Mouse (Mus musculus): ENCODE data around the gene Colca2. TPM values are rescaled to one million over a fixed set of nuclear protein-coding genes. Genes with fewer than 3 reads are reported as not detected.

The Colca2 gene
- polyA plus RNA-seq, 1 experiment from 2014 or later, result 1.5 TPM

GRCm38 (mm10) chr9:51305146-51305545, 26.8 kb upstream of the Colca2 start:
- Histone ChIP-seq H3K36me3 (no peaks in the 10 kb centered on the region), H3K27ac (replicated peaks) (no peak overlapping the region), H3K4me3 (no peak overlapping the region), H3K27me3 (no peaks in the 10 kb centered on the region), H3K4me1 (no peaks in the 10 kb centered on the region), H3K9me3 (no peaks in the 10 kb centered on the region), H3K9ac (replicated peaks) (no peak overlapping the region), H3K4me2 (replicated peaks) (no peak overlapping the region)
- WGBS, result 78% methylated on average over 3 of the region's 3 CpGs
- no peak for ATAC-seq (ENCODE audit: low FRiP score, low read depth)

DNA sequence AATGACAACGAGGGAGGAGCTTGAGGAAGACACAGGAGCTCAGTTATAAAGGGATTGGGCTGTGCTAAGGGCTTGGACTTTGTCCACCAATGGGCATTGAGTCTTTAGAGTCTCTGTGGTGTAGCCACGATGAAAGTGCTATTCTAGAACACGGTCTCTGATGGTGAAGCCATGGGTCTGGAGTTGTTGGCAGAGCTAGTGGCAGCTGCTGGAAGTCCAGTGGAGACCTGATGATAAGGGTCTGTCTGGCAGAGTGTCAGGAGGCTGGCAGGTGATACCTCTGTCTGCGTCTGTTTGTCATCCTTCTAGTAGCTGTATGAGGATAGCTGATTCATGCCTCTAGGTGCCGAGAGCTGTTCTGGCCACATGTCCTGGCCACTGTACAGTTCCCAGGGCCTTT, 25.6 kb upstream of the Colca2 start:
- Histone ChIP-seq H3K9me3 (no peaks in the 10 kb centered on the region), H3K36me3 (no peaks in the 10 kb centered on the region), H3K9ac (replicated peaks) (no peak overlapping the region), H3K4me1 (no peaks in the 10 kb centered on the region), H3K27me3 (no peaks in the 10 kb centered on the region), H3K27ac (replicated peaks) (no peak overlapping the region), H3K4me2 (replicated peaks) (no peak overlapping the region), H3K4me3 (no peak overlapping the region)
- ATAC-seq (ENCODE audit: low FRiP score, low read depth), result no peak
- WGBS, result 81% methylated on average over 5 of the region's 5 CpGs

GRCm38 (mm10) chr9:51293541-51293940, 15.2 kb upstream of the Colca2 start:
- WGBS, result 77% methylated on average over 8 of the region's 8 CpGs
- H3K4me1 ChIP-seq, result no peaks in the 10 kb centered on the region
- no peaks in the 10 kb centered on the region for H3K36me3 ChIP-seq
- no peak overlapping the region for H3K9ac ChIP-seq (replicated peaks)
- H3K9me3 ChIP-seq, result no peaks in the 10 kb centered on the region
- H3K4me3 ChIP-seq, result no peak overlapping the region
- H3K27ac ChIP-seq (replicated peaks), result no peak overlapping the region
- H3K27me3 ChIP-seq, result no peaks in the 10 kb centered on the region
- H3K4me2 ChIP-seq (replicated peaks), result no peak overlapping the region
- no peak for ATAC-seq (ENCODE audit: low FRiP score, low read depth)

DNA sequence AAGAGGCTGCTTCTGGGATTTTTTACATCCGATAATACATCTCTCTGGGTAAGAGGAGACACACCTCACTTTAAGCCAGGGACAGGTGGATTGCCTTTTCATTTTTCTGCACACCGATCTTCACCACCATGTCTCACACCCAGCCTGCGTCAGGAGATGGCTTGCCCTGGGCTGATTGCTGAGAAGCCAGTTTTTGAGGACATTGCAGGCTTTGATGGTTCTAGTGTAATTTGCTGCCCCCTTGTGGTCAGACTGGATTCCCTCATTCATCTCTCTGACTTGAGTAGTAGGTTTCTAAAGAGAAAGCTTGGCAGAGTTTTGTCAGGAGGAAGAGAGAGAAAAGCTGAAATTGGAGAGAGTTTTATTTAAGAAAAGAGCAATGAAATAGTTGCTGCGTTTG, 14.3 kb upstream of the Colca2 start:
- 37% methylated on average over 4 of the region's 4 CpGs for WGBS
- H3K27ac ChIP-seq (replicated peaks), result no peak overlapping the region
- H3K4me2 ChIP-seq (replicated peaks), result no peak overlapping the region
- H3K9me3 ChIP-seq, result no peaks in the 10 kb centered on the region
- H3K4me3 ChIP-seq, result no peak overlapping the region
- peak; percentile 19; the same call in 1 of the 2 replicates for ATAC-seq (ENCODE audit: low FRiP score, low read depth)
- no peaks in the 10 kb centered on the region for H3K36me3 ChIP-seq
- no peaks in the 10 kb centered on the region for H3K27me3 ChIP-seq
- no peak overlapping the region for H3K9ac ChIP-seq (replicated peaks)
- H3K4me1 ChIP-seq, result no peaks in the 10 kb centered on the region

GRCm38 (mm10) chr9:51290980-51291379, 12.6 kb upstream of the Colca2 start:
- Histone ChIP-seq H3K4me3 (no peak overlapping the region), H3K4me1 (no peaks in the 10 kb centered on the region), H3K9ac (replicated peaks) (no peak overlapping the region), H3K9me3 (no peaks in the 10 kb centered on the region), H3K4me2 (replicated peaks) (no peak overlapping the region), H3K36me3 (no peaks in the 10 kb centered on the region), H3K27me3 (no peaks in the 10 kb centered on the region), H3K27ac (replicated peaks) (no peak overlapping the region)
- no peak for ATAC-seq (ENCODE audit: low FRiP score, low read depth)
- WGBS, result 71% methylated on average over 4 of the region's 4 CpGs

DNA sequence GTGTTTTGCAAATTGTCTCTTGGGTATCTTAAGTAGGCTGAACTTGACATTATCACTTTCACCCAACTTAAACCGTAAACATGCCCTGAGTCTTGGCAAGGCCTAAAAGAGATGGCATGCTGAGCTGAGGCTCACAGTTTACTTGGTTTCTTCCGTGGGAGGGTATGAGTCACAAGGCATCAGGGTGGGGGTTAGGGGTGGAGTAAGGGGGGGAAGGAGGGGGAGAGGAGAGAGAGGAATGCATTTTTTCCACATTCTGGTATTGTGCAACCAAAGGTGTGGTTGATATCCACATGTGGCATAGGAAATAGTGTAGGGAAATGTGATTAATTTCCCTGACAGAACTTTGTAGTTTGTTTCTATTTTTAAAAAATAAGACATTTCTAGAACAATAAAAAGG, 7.7 kb upstream of the Colca2 start:
- no peak for ATAC-seq (ENCODE audit: low FRiP score, low read depth)
- Histone ChIP-seq H3K36me3 (no peaks in the 10 kb centered on the region), H3K9me3 (no peaks in the 10 kb centered on the region), H3K4me3 (no peak overlapping the region), H3K9ac (replicated peaks) (no peak overlapping the region), H3K4me2 (replicated peaks) (no peak overlapping the region), H3K4me1 (no peaks in the 10 kb centered on the region), H3K27me3 (peaks cover 9% of the 10 kb centered on the region; the same call in 1 of the 2 replicates), H3K27ac (replicated peaks) (no peak overlapping the region)
- 58% methylated on average over 2 of the region's 2 CpGs for WGBS

DNA sequence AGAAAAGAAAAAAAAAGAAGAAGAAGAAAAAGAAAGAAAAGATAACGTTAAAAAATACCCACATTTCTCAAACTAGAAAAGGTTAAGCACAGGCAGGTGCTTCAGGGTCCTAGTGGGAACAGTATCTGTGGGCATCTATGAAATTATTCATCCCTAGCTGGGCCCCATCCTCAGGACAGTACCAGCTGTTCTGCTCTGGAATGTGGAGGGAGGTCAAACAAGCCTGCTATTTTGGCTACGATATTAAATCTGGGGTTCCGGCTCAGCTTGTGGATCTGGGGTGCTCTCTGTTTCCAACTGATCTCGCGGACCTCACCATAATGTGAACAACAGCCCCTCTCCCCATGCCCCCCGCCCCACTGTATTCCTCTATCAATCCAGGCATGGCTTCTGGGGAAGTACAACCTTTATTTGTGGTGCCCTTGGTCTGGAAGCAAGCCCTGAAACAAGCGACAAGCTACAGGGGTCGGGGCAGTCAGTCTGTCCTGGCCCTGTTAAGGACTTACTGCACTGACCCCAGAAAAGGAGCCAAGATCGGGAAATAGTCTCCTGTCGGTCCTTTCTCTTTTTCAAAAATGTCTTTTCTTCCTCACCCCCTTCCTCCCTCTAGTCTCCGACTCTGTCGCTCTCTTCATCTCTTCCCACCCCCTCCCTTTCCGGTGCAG, 403 bp downstream of the Colca2 start:
- H3K4me1 ChIP-seq, result peaks cover 20% of the 10 kb centered on the region; the same call in 1 of the 2 replicates
- peak overlapping the region; percentile 62; the same call in 1 of the 2 replicates for H3K9ac ChIP-seq (replicated peaks)
- H3K9me3 ChIP-seq, result no peaks in the 10 kb centered on the region
- ATAC-seq (ENCODE audit: low FRiP score, low read depth), result peak; percentile 17; the same call in 1 of the 2 replicates
- H3K4me3 ChIP-seq, result peak overlapping the region; percentile 53
- H3K27me3 ChIP-seq, result peaks cover 48% of the 10 kb centered on the region
- H3K4me2 ChIP-seq (replicated peaks), result peak overlapping the region; percentile 89
- H3K27ac ChIP-seq (replicated peaks), result no peak overlapping the region
- H3K36me3 ChIP-seq, result no peaks in the 10 kb centered on the region
- 21% methylated on average over 13 of the region's 13 CpGs for WGBS

- H3K9me3 ChIP-seq, result no peaks in the 10 kb centered on the region
- peaks cover 35% of the 10 kb centered on the region for H3K27me3 ChIP-seq
- H3K9ac ChIP-seq (replicated peaks), result no peak overlapping the region
- no peak overlapping the region for H3K4me3 ChIP-seq
- no peak overlapping the region for H3K27ac ChIP-seq (replicated peaks)
- WGBS, result 17% methylated on average over 4 of the region's 4 CpGs
- peaks cover 20% of the 10 kb centered on the region; the same call in 1 of the 2 replicates for H3K4me1 ChIP-seq
- no peak overlapping the region for H3K4me2 ChIP-seq (replicated peaks)
- ATAC-seq (ENCODE audit: low FRiP score, low read depth), result no peak
- no peaks in the 10 kb centered on the region for H3K36me3 ChIP-seq
These were observed 3.7 kb downstream of the Colca2 start for GRCm38 (mm10) chr9:51274678-51275077.

GRCm38 (mm10) chr9:51273581-51274154, 4.7 kb downstream of the Colca2 start:
- no peak for ATAC-seq (ENCODE audit: low FRiP score, low read depth)
- WGBS, result 61% methylated on average over 9 of the region's 9 CpGs
- Histone ChIP-seq H3K4me1 (peaks cover 12% of the 10 kb centered on the region; the same call in 1 of the 2 replicates), H3K4me3 (no peak overlapping the region), H3K4me2 (replicated peaks) (no peak overlapping the region), H3K36me3 (no peaks in the 10 kb centered on the region), H3K9me3 (no peaks in the 10 kb centered on the region), H3K27me3 (peaks cover 25% of the 10 kb centered on the region), H3K9ac (replicated peaks) (no peak overlapping the region), H3K27ac (replicated peaks) (no peak overlapping the region)

DNA sequence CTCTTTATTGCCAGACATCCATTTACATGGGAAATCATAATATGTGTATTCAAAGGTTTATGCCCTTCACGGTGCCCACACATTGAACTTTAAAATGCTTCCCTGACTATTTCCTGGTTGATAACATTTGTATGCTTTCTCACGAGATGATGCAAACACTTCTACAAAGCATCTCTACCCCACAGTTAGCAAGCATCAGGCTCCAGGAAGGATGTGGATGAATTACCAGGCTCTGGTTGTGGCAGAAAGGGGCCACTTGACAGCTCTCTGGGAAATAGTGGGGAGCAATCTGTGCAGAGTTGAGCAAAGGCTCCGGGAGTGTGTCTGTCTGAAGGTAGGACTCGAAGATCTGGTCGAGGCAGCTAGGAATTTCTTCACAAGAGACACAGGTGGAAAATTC, 6.3 kb downstream of the Colca2 start:
- H3K9me3 ChIP-seq, result no peaks in the 10 kb centered on the region
- no peak overlapping the region for H3K27ac ChIP-seq (replicated peaks)
- H3K36me3 ChIP-seq, result no peaks in the 10 kb centered on the region
- WGBS, result 82% methylated on average over 5 of the region's 5 CpGs
- ATAC-seq (ENCODE audit: low FRiP score, low read depth), result no peak
- no peak overlapping the region for H3K9ac ChIP-seq (replicated peaks)
- H3K4me1 ChIP-seq, result peaks cover 6% of the 10 kb centered on the region; the same call in 1 of the 2 replicates
- H3K4me2 ChIP-seq (replicated peaks), result no peak overlapping the region
- H3K4me3 ChIP-seq, result no peak overlapping the region
- H3K27me3 ChIP-seq, result peaks cover 17% of the 10 kb centered on the region

GRCm38 (mm10) chr9:51271073-51271472, 7.3 kb downstream of the Colca2 start:
- peaks cover 10% of the 10 kb centered on the region; the same call in 1 of the 2 replicates for H3K27me3 ChIP-seq
- H3K4me1 ChIP-seq, result peaks cover 6% of the 10 kb centered on the region; the same call in 1 of the 2 replicates
- H3K9ac ChIP-seq (replicated peaks), result no peak overlapping the region
- 38% methylated on average over 8 of the region's 8 CpGs for WGBS
- no peaks in the 10 kb centered on the region for H3K36me3 ChIP-seq
- H3K4me2 ChIP-seq (replicated peaks), result no peak overlapping the region
- no peaks in the 10 kb centered on the region for H3K9me3 ChIP-seq
- no peak overlapping the region for H3K4me3 ChIP-seq
- ATAC-seq (ENCODE audit: low FRiP score, low read depth), result no peak
- H3K27ac ChIP-seq (replicated peaks), result no peak overlapping the region

- ATAC-seq (ENCODE audit: low FRiP score, low read depth), result no peak
- WGBS, result 77% methylated on average over 5 of the region's 5 CpGs
- H3K27ac ChIP-seq (replicated peaks), result no peak overlapping the region
These were observed 9.5 kb downstream of the Colca2 start for GRCm38 (mm10) chr9:51268852-51269251.

More at GRCm38 (mm10) chr9:51268852-51269251, 9.5 kb downstream of the Colca2 start:
- H3K9me3 ChIP-seq, result no peaks in the 10 kb centered on the region
- H3K4me2 ChIP-seq (replicated peaks), result no peak overlapping the region
- no peak overlapping the region for H3K4me3 ChIP-seq
- H3K36me3 ChIP-seq, result no peaks in the 10 kb centered on the region
- H3K9ac ChIP-seq (replicated peaks), result no peak overlapping the region
- H3K27me3 ChIP-seq, result 0 out of 2 replicates have a peak, but pooled peaks cover 10% of the 10 kb centered on the region
- H3K4me1 ChIP-seq, result no peaks in the 10 kb centered on the region
